Mouse (Mus musculus): ENCODE data around the gene Aldh1a2. TPM values are rescaled to one million over a fixed set of nuclear protein-coding genes. Genes with fewer than 3 reads are reported as not detected.

Aldh1a2 gene
- polyA plus RNA-seq (2015; fragmentation: Nextera tagmentation; extraction: Ambion mirVana) = 327 and 333 TPM in 2 replicates

GRCm38 (mm10) chr9:71215248-71216035 lies at the start of gene Aldh1a2:
Gene Aldh1a2, plus strand, starts transcription at chr9:71215789.
- Histone ChIP-seq H3K9ac (replicated peaks; ENCODE audit: low read length) (peak within 1 kb of the TSS; percentile 81), H3K4me1 (ENCODE audit: insufficient read depth, low read length) (peaks cover 8% of the 10 kb centered on the region), H3K4me3 (ENCODE audit: low read length) (peak within 1 kb of the TSS; percentile 58), H3K27me3 (ENCODE audit: insufficient read depth, low read length) (peaks cover 12% of the 10 kb centered on the region; the same call in 1 of the 2 replicates), H3K27ac (ENCODE audit: low read length) (peak within 1 kb of the TSS; percentile 79), H3K9me3 (ENCODE audit: low read length) (no peaks in the 10 kb centered on the region), H3K4me2 (replicated peaks; ENCODE audit: low read depth, low read length) (peak within 1 kb of the TSS; percentile 82), H3K36me3 (ENCODE audit: insufficient read depth, low read length) (no peaks in the 10 kb centered on the region)
- under 1% methylated on average over 87 of the region's 97 CpGs for WGBS
- peak; percentile 92 for ATAC-seq (ENCODE audit: low FRiP score, low TSS enrichment)

GRCm38 (mm10) chr9:71166019-71166705 lies 49.4 kb upstream of the Aldh1a2 start:
- no peaks in the 10 kb centered on the region for H3K9me3 ChIP-seq (ENCODE audit: low read length)
- H3K4me2 ChIP-seq (replicated peaks; ENCODE audit: low read depth, low read length) = no peak overlapping the region
- no peak for ATAC-seq (ENCODE audit: low FRiP score, low TSS enrichment)
- 86% methylated on average over 5 of the region's 5 CpGs for WGBS
- H3K36me3 ChIP-seq (ENCODE audit: insufficient read depth, low read length) = no peaks in the 10 kb centered on the region
- H3K4me3 ChIP-seq (ENCODE audit: low read length) = no peak overlapping the region
- no peak overlapping the region for H3K9ac ChIP-seq (replicated peaks; ENCODE audit: low read length)
- no peak overlapping the region for H3K27ac ChIP-seq (ENCODE audit: low read length)
- H3K4me1 ChIP-seq (ENCODE audit: insufficient read depth, low read length) = no peaks in the 10 kb centered on the region
- H3K27me3 ChIP-seq (ENCODE audit: insufficient read depth, low read length) = no peaks in the 10 kb centered on the region

GRCm38 (mm10) chr9:71166871-71167465 lies 48.6 kb upstream of the Aldh1a2 start:
- H3K4me3 ChIP-seq (ENCODE audit: low read length) = no peak overlapping the region
- no peak for ATAC-seq (ENCODE audit: low FRiP score, low TSS enrichment)
- no peak overlapping the region for H3K9ac ChIP-seq (replicated peaks; ENCODE audit: low read length)
- WGBS = 70% methylated on average over 5 of the region's 5 CpGs
- H3K27ac ChIP-seq (ENCODE audit: low read length) = no peak overlapping the region
- H3K4me1 ChIP-seq (ENCODE audit: insufficient read depth, low read length) = no peaks in the 10 kb centered on the region
- no peak overlapping the region for H3K4me2 ChIP-seq (replicated peaks; ENCODE audit: low read depth, low read length)
- no peaks in the 10 kb centered on the region for H3K36me3 ChIP-seq (ENCODE audit: insufficient read depth, low read length)
- no peaks in the 10 kb centered on the region for H3K27me3 ChIP-seq (ENCODE audit: insufficient read depth, low read length)
- no peaks in the 10 kb centered on the region for H3K9me3 ChIP-seq (ENCODE audit: low read length)

GRCm38 (mm10) chr9:71167473-71168215 lies 47.9 kb upstream of the Aldh1a2 start:
- no peaks in the 10 kb centered on the region for H3K36me3 ChIP-seq (ENCODE audit: insufficient read depth, low read length)
- H3K9ac ChIP-seq (replicated peaks; ENCODE audit: low read length) = no peak overlapping the region
- H3K9me3 ChIP-seq (ENCODE audit: low read length) = no peaks in the 10 kb centered on the region
- WGBS = 36% methylated on average over 2 of the region's 2 CpGs
- no peak for ATAC-seq (ENCODE audit: low FRiP score, low TSS enrichment)
- H3K27me3 ChIP-seq (ENCODE audit: insufficient read depth, low read length) = no peaks in the 10 kb centered on the region
- H3K4me2 ChIP-seq (replicated peaks; ENCODE audit: low read depth, low read length) = no peak overlapping the region
- no peak overlapping the region for H3K4me3 ChIP-seq (ENCODE audit: low read length)
- no peak overlapping the region for H3K27ac ChIP-seq (ENCODE audit: low read length)
- H3K4me1 ChIP-seq (ENCODE audit: insufficient read depth, low read length) = no peaks in the 10 kb centered on the region

- 37% methylated on average over 12 of the region's 12 CpGs for WGBS
- Histone ChIP-seq H3K4me1 (ENCODE audit: insufficient read depth, low read length) (no peaks in the 10 kb centered on the region), H3K36me3 (ENCODE audit: insufficient read depth, low read length) (no peaks in the 10 kb centered on the region), H3K9ac (replicated peaks; ENCODE audit: low read length) (no peak within 1 kb of the TSS), H3K4me2 (replicated peaks; ENCODE audit: low read depth, low read length) (no peak within 1 kb of the TSS), H3K4me3 (ENCODE audit: low read length) (no peak within 1 kb of the TSS), H3K27me3 (ENCODE audit: insufficient read depth, low read length) (no peaks in the 10 kb centered on the region), H3K27ac (ENCODE audit: low read length) (no peak within 1 kb of the TSS), H3K9me3 (ENCODE audit: low read length) (no peaks in the 10 kb centered on the region)
- no peak for ATAC-seq (ENCODE audit: low FRiP score, low TSS enrichment)
Measured at GRCm38 (mm10) chr9:71168511-71168910, 47.1 kb upstream of the Aldh1a2 start, which contains the start of gene Aqp9. Gene Aqp9, minus strand, starts transcription at chr9:71168682.

GRCm38 (mm10) chr9:71173533-71173932 lies 42.1 kb upstream of the Aldh1a2 start:
- WGBS = 37% methylated on average over 9 of the region's 9 CpGs
- no peaks in the 10 kb centered on the region for H3K36me3 ChIP-seq (ENCODE audit: insufficient read depth, low read length)
- H3K4me3 ChIP-seq (ENCODE audit: low read length) = no peak overlapping the region
- no peak overlapping the region for H3K9ac ChIP-seq (replicated peaks; ENCODE audit: low read length)
- no peaks in the 10 kb centered on the region for H3K27me3 ChIP-seq (ENCODE audit: insufficient read depth, low read length)
- no peak for ATAC-seq (ENCODE audit: low FRiP score, low TSS enrichment)
- no peak overlapping the region for H3K4me2 ChIP-seq (replicated peaks; ENCODE audit: low read depth, low read length)
- no peaks in the 10 kb centered on the region for H3K9me3 ChIP-seq (ENCODE audit: low read length)
- no peaks in the 10 kb centered on the region for H3K4me1 ChIP-seq (ENCODE audit: insufficient read depth, low read length)
- H3K27ac ChIP-seq (ENCODE audit: low read length) = no peak overlapping the region

GRCm38 (mm10) chr9:71174316-71174975 lies 41.1 kb upstream of the Aldh1a2 start:
- no peak overlapping the region for H3K9ac ChIP-seq (replicated peaks; ENCODE audit: low read length)
- no peaks in the 10 kb centered on the region for H3K4me1 ChIP-seq (ENCODE audit: insufficient read depth, low read length)
- WGBS = 76% methylated on average over 5 of the region's 5 CpGs
- no peak for ATAC-seq (ENCODE audit: low FRiP score, low TSS enrichment)
- no peaks in the 10 kb centered on the region for H3K27me3 ChIP-seq (ENCODE audit: insufficient read depth, low read length)
- no peak overlapping the region for H3K4me3 ChIP-seq (ENCODE audit: low read length)
- no peaks in the 10 kb centered on the region for H3K9me3 ChIP-seq (ENCODE audit: low read length)
- no peaks in the 10 kb centered on the region for H3K36me3 ChIP-seq (ENCODE audit: insufficient read depth, low read length)
- no peak overlapping the region for H3K27ac ChIP-seq (ENCODE audit: low read length)
- H3K4me2 ChIP-seq (replicated peaks; ENCODE audit: low read depth, low read length) = no peak overlapping the region

GRCm38 (mm10) chr9:71175686-71176085 lies 39.9 kb upstream of the Aldh1a2 start:
- 88% methylated on average over 1 of the region's 1 CpGs for WGBS
- ATAC-seq (ENCODE audit: low FRiP score, low TSS enrichment) = no peak
- Histone ChIP-seq H3K9me3 (ENCODE audit: low read length) (no peaks in the 10 kb centered on the region), H3K36me3 (ENCODE audit: insufficient read depth, low read length) (no peaks in the 10 kb centered on the region), H3K27ac (ENCODE audit: low read length) (no peak overlapping the region), H3K4me3 (ENCODE audit: low read length) (no peak overlapping the region), H3K27me3 (ENCODE audit: insufficient read depth, low read length) (no peaks in the 10 kb centered on the region), H3K4me2 (replicated peaks; ENCODE audit: low read depth, low read length) (no peak overlapping the region), H3K4me1 (ENCODE audit: insufficient read depth, low read length) (no peaks in the 10 kb centered on the region), H3K9ac (replicated peaks; ENCODE audit: low read length) (no peak overlapping the region)

- Histone ChIP-seq H3K4me2 (replicated peaks; ENCODE audit: low read depth, low read length) (no peak overlapping the region), H3K36me3 (ENCODE audit: insufficient read depth, low read length) (no peaks in the 10 kb centered on the region), H3K27ac (ENCODE audit: low read length) (no peak overlapping the region), H3K4me1 (ENCODE audit: insufficient read depth, low read length) (no peaks in the 10 kb centered on the region), H3K9me3 (ENCODE audit: low read length) (peaks cover 4% of the 10 kb centered on the region; the same call in 1 of the 2 replicates), H3K4me3 (ENCODE audit: low read length) (no peak overlapping the region), H3K9ac (replicated peaks; ENCODE audit: low read length) (no peak overlapping the region), H3K27me3 (ENCODE audit: insufficient read depth, low read length) (no peaks in the 10 kb centered on the region)
- 75% methylated on average over 6 of the region's 6 CpGs for WGBS
- ATAC-seq (ENCODE audit: low FRiP score, low TSS enrichment) = no peak
Measured at GRCm38 (mm10) chr9:71179276-71179896, 36.2 kb upstream of the Aldh1a2 start.
